Mouse (Mus musculus): Measurements from ENCODE around the gene Lman2.

Lman2 gene

GRCm38 (mm10) chr13:55327169-55327568 lies 35.4 kb downstream of the Lman2 start:
- no peak for DNase-seq (ENCODE audit: low spot score in 2 of 2)

- no peak for DNase-seq (ENCODE audit: low spot score in 2 of 2)
These were observed 37.0 kb downstream of the Lman2 start for GRCm38 (mm10) chr13:55325596-55325995.

- DNase-seq (ENCODE audit: low spot score in 2 of 2): no peak
These were observed 40.3 kb downstream of the Lman2 start for GRCm38 (mm10) chr13:55322130-55322825.

GRCm38 (mm10) chr13:55321434-55322129 lies 41.0 kb downstream of the Lman2 start, which contains the start of gene Rab24:
Rab24 (minus strand) TSS chr13:55321946.
- DNase-seq (ENCODE audit: low spot score in 2 of 2): peak; percentile 85 to 90

- no peak for DNase-seq (ENCODE audit: low spot score in 2 of 2)
These were observed 42.6 kb downstream of the Lman2 start, which contains the start of gene Prelid1 for GRCm38 (mm10) chr13:55319931-55320533. Prelid1 (plus strand) TSS chr13:55320500.

GRCm38 (mm10) chr13:55318351-55318750 lies 44.2 kb downstream of the Lman2 start:
- no peak for DNase-seq (ENCODE audit: low spot score in 2 of 2)

- no peak for DNase-seq (ENCODE audit: low spot score in 2 of 2)
These were observed 47.6 kb downstream of the Lman2 start for GRCm38 (mm10) chr13:55314891-55315412.

GRCm38 (mm10) chr13:55313051-55313450 lies 49.5 kb downstream of the Lman2 start:
- no peak for DNase-seq (ENCODE audit: low spot score in 2 of 2)

GRCm38 (mm10) chr13:55312028-55312630 lies 50.5 kb downstream of the Lman2 start:
- DNase-seq (ENCODE audit: low spot score in 2 of 2): no peak

- no peak for DNase-seq (ENCODE audit: low spot score in 2 of 2)
These were observed 61.7 kb downstream of the Lman2 start for GRCm38 (mm10) chr13:55300913-55301312.

- DNase-seq (ENCODE audit: low spot score in 2 of 2): no peak
These were observed 65.8 kb downstream of the Lman2 start for GRCm38 (mm10) chr13:55296760-55297159.
